In the genomic region with DNA sequence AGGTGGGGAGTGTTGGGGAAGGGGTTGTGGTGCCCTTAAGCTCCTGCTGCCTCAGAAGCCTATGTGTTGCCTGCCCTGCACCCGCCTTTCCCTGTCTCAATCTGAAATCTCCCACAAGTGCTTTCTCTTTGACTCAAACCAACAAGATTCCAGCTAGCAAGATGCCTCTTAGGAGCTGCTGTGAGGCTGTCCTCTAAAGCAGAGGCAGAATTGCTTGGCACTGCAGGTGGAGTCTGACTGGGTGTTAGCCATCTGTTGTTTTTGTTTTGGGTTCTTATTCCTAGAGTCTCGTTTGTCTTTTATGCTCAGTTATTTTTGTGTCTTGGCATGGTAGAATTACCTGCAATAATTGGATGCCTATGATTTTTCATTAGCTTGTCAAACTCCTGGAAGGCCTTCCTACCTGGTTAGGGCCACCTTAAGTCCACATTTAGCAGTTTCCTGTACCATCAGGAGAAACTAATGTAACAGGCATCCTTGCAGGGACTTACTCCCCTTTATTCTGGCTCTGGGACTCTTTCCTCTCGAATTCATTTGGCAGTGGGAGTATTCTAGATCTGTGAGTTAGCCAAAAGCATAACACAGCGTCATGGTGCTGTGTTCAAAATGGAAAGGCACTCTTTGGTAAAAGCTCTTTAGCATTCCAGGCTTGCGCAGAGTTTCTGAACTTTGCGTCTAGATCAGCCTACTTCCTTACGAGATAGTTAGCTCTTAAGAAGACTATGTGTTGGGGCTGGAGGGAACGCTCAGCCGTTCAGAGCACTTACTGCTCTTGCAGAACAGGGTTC, we compare ENCODE assay signal across 16 mouse cellular contexts. TPM values are rescaled to one million over a fixed set of nuclear protein-coding genes. Genes with fewer than 3 reads are reported as not detected.
DNase-seq lines count a peak whose midpoint lies in the region; ATAC-seq and TF ChIP-seq lines count a peak whose summit lies in the region.
"Had no signal": no experiment of that assay in that cellular context is flagged by ENCODE, and none has a peak within 500 bp of the region (broad histone marks: within the 10 kb centered on the region; RNA-seq: fewer than 3 reads in every experiment).

No protein-coding gene starts in this region.

- WGBS in liver, embryonic 16.5 days (ENCODE audit: insufficient replicate concordance) = 79% methylated on average over 9 of the region's 9 CpGs

- peak in 1 of 2 experiments; percentile 25 for DNase-seq in layer of hippocampus, adult 2 months (ENCODE audit: low spot score in 2 of 2)
- DNase-seq in layer of hippocampus, adult 11-12 months (ENCODE audit: low spot score) = no peak
- peak; percentile 32 for DNase-seq in right cerebral cortex, adult 18-20 months
- no peak for DNase-seq in right cerebral cortex, postnatal 14 days
- peak; percentile 41 to 47 for DNase-seq in cerebellum, postnatal 10 days
- no peak for DNase-seq in thymus, postnatal 36 days
- DNase-seq: heart, postnatal 36 days; kidney, postnatal 10 days; lung, adult 18-20 months; spleen, adult 18-20 months had no signal

- no peak for TF ChIP-seq CTCF in layer of hippocampus, adult 2 months (conservative IDR thresholded peaks at IDR 0.05)

- H3K27me3 ChIP-seq in liver, embryonic 16.5 days (ENCODE audit: control insufficient read depth, insufficient read depth, low read depth, low read length) = no peaks in the 10 kb centered on the region
- H3K27me3 ChIP-seq: CH12.LX; embryonic facial prominence, embryonic 12.5 days; intestine, embryonic 15.5 days; Patski had no signal

- peak overlapping the region; percentile 74 for H3K27ac ChIP-seq in layer of hippocampus, adult 2 months
- H3K27ac ChIP-seq in liver, embryonic 16.5 days (ENCODE audit: low read length) = peak overlapping the region; percentile 93
- H3K27ac ChIP-seq: embryonic facial prominence, embryonic 12.5 days; intestine, embryonic 15.5 days had no signal

- no peak for ATAC-seq in liver, embryonic 16.5 days (ENCODE audit: low read depth)
- ATAC-seq: intestine, embryonic 15.5 days; Patski had no signal

- H3K4me2 ChIP-seq in liver, embryonic 16.5 days (ENCODE audit: low read depth, low read length) = no peak overlapping the region
- H3K4me2 ChIP-seq: embryonic facial prominence, embryonic 12.5 days; intestine, embryonic 15.5 days had no signal

- no peak overlapping the region for H3K4me3 ChIP-seq in layer of hippocampus, adult 2 months
- no peak overlapping the region for H3K4me3 ChIP-seq in liver, embryonic 16.5 days (ENCODE audit: low read depth, low read length)
- H3K4me3 ChIP-seq: embryonic facial prominence, embryonic 12.5 days; intestine, embryonic 15.5 days; myocyte had no signal

- H3K4me1 ChIP-seq in liver, embryonic 16.5 days (ENCODE audit: control insufficient read depth, low read depth, low read length) = peaks cover 72% of the 10 kb centered on the region
- H3K4me1 ChIP-seq: intestine, embryonic 15.5 days had no signal

- no peaks in the 10 kb centered on the region for H3K36me3 ChIP-seq in liver, embryonic 16.5 days (ENCODE audit: control insufficient read depth, insufficient read depth)
- H3K36me3 ChIP-seq: embryonic facial prominence, embryonic 12.5 days; intestine, embryonic 15.5 days had no signal

- H3K9me3 ChIP-seq in liver, embryonic 16.5 days (replicated peaks; ENCODE audit: control insufficient read depth, low read length) = no peaks in the 10 kb centered on the region
- H3K9me3 ChIP-seq: embryonic facial prominence, embryonic 12.5 days; intestine, embryonic 15.5 days had no signal

- H3K9ac ChIP-seq in liver, embryonic 16.5 days (ENCODE audit: low read depth, low read length) = no peak overlapping the region
- H3K9ac ChIP-seq: embryonic facial prominence, embryonic 12.5 days; intestine, embryonic 15.5 days had no signal

RNA-seq across cellular contexts. Expression of a gene that starts 8.5 kb away (rescaled TPM):
- 10 to 100 TPM; 77.0 to 91.3 TPM for total RNA-seq in layer of hippocampus, adult 2 months (2021)
- polyA plus RNA-seq in liver, embryonic 16.5 days (2015; fragmentation: Nextera tagmentation; extraction: Ambion mirVana) = 41.9 and 42.0 TPM in 2 replicates

Comparison
In these comparisons a context has a peak if more than half of its experiments do, and no peak if none do; other contexts are left out.
1. DNase-seq: peak in right cerebral cortex, adult 18-20 months (single experiment) and cerebellum, postnatal 10 days (2 of 2); none in layer of hippocampus, adult 11-12 months (single experiment), right cerebral cortex, postnatal 14 days (single experiment) and thymus, postnatal 36 days (0 of 2).